Mouse (Mus musculus): ENCODE measurements at regions not wholly inside any gene's neighbourhood (a gene's known extent, or its start where the extent isn't known, plus 50 kb on each side); places are given as distances from the start of the nearest gene placed in this dataset.

- Histone ChIP-seq H3K4me3 (ENCODE audit: insufficient read depth, low read length) (no peak overlapping the region), H3K27ac (ENCODE audit: insufficient read depth, low read depth, low read length) (no peak overlapping the region)
Measured at GRCm38 (mm10) chr15:25494687-25495299, 81.2 kb upstream of the Basp1 start.

GRCm38 (mm10) chr15:25495926-25496644 lies 82.5 kb upstream of the Basp1 start:
- Histone ChIP-seq H3K27ac (ENCODE audit: insufficient read depth, low read depth, low read length) (no peak overlapping the region), H3K4me1 (ENCODE audit: control insufficient read depth, insufficient read depth, low read length) (peaks cover 17% of the 10 kb centered on the region), H3K4me3 (ENCODE audit: insufficient read depth, low read length) (no peak overlapping the region)
- no peak for TF ChIP-seq CTCF (IDR thresholded peaks at IDR 0.05; ENCODE audit: low read depth, low read length)
- TF ChIP-seq POLR2A (IDR thresholded peaks at IDR 0.05; ENCODE audit: borderline replicate concordance, low read depth, low read length), result no peak

More at GRCm38 (mm10) chr15:25494687-25495299, 81.2 kb upstream of the Basp1 start:
- TF ChIP-seq POLR2A (IDR thresholded peaks at IDR 0.05; ENCODE audit: borderline replicate concordance, low read depth, low read length) (no peak), CTCF (IDR thresholded peaks at IDR 0.05; ENCODE audit: low read depth, low read length) (no peak)
- H3K4me1 ChIP-seq (ENCODE audit: control insufficient read depth, insufficient read depth, low read length), result peaks cover 17% of the 10 kb centered on the region

- TF ChIP-seq POLR2A (IDR thresholded peaks at IDR 0.05; ENCODE audit: borderline replicate concordance, low read depth, low read length) (no peak), CTCF (IDR thresholded peaks at IDR 0.05; ENCODE audit: low read depth, low read length) (no peak)
Measured at GRCm38 (mm10) chr15:25497743-25498142, 84.2 kb upstream of the Basp1 start.

GRCm38 (mm10) chr15:25498422-25498821 lies 84.9 kb upstream of the Basp1 start:
- no peak overlapping the region for H3K4me3 ChIP-seq (ENCODE audit: insufficient read depth, low read length)
- no peak overlapping the region for H3K27ac ChIP-seq (ENCODE audit: insufficient read depth, low read depth, low read length)
- TF ChIP-seq POLR2A (IDR thresholded peaks at IDR 0.05; ENCODE audit: borderline replicate concordance, low read depth, low read length) (no peak), CTCF (IDR thresholded peaks at IDR 0.05; ENCODE audit: low read depth, low read length) (no peak)
- peaks cover 21% of the 10 kb centered on the region for H3K4me1 ChIP-seq (ENCODE audit: control insufficient read depth, insufficient read depth, low read length)

More at GRCm38 (mm10) chr15:25497743-25498142, 84.2 kb upstream of the Basp1 start:
- Histone ChIP-seq H3K4me3 (ENCODE audit: insufficient read depth, low read length) (no peak overlapping the region), H3K27ac (ENCODE audit: insufficient read depth, low read depth, low read length) (no peak overlapping the region), H3K4me1 (ENCODE audit: control insufficient read depth, insufficient read depth, low read length) (peaks cover 21% of the 10 kb centered on the region)

GRCm38 (mm10) chr15:25502513-25502912 lies 88.9 kb upstream of the Basp1 start:
- Histone ChIP-seq H3K4me3 (ENCODE audit: insufficient read depth, low read length) (no peak overlapping the region), H3K27ac (ENCODE audit: insufficient read depth, low read depth, low read length) (no peak overlapping the region), H3K4me1 (ENCODE audit: control insufficient read depth, insufficient read depth, low read length) (peaks cover 4% of the 10 kb centered on the region; the same call in 1 of the 2 replicates)
- TF ChIP-seq CTCF (IDR thresholded peaks at IDR 0.05; ENCODE audit: low read depth, low read length), result no peak
- TF ChIP-seq POLR2A (IDR thresholded peaks at IDR 0.05; ENCODE audit: borderline replicate concordance, low read depth, low read length), result no peak

- no peak overlapping the region for H3K27ac ChIP-seq (ENCODE audit: insufficient read depth, low read depth, low read length)
- no peak for TF ChIP-seq POLR2A (IDR thresholded peaks at IDR 0.05; ENCODE audit: borderline replicate concordance, low read depth, low read length)
- no peak for TF ChIP-seq CTCF (IDR thresholded peaks at IDR 0.05; ENCODE audit: low read depth, low read length)
- no peak overlapping the region for H3K4me3 ChIP-seq (ENCODE audit: insufficient read depth, low read length)
Measured at GRCm38 (mm10) chr15:25503104-25503503, 89.5 kb upstream of the Basp1 start.

GRCm38 (mm10) chr15:25509139-25509538 lies 95.6 kb upstream of the Basp1 start:
- H3K27ac ChIP-seq (ENCODE audit: insufficient read depth, low read depth, low read length), result no peak overlapping the region
- TF ChIP-seq CTCF (IDR thresholded peaks at IDR 0.05; ENCODE audit: low read depth, low read length) (no peak), POLR2A (IDR thresholded peaks at IDR 0.05; ENCODE audit: borderline replicate concordance, low read depth, low read length) (no peak)
- H3K4me3 ChIP-seq (ENCODE audit: insufficient read depth, low read length), result no peak overlapping the region
- no peaks in the 10 kb centered on the region for H3K4me1 ChIP-seq (ENCODE audit: control insufficient read depth, insufficient read depth, low read length)

More at GRCm38 (mm10) chr15:25503104-25503503, 89.5 kb upstream of the Basp1 start:
- peaks cover 4% of the 10 kb centered on the region; the same call in 1 of the 2 replicates for H3K4me1 ChIP-seq (ENCODE audit: control insufficient read depth, insufficient read depth, low read length)

- no peak overlapping the region for H3K4me3 ChIP-seq (ENCODE audit: insufficient read depth, low read length)
- no peak overlapping the region for H3K27ac ChIP-seq (ENCODE audit: insufficient read depth, low read depth, low read length)
- no peaks in the 10 kb centered on the region for H3K4me1 ChIP-seq (ENCODE audit: control insufficient read depth, insufficient read depth, low read length)
- TF ChIP-seq POLR2A (IDR thresholded peaks at IDR 0.05; ENCODE audit: borderline replicate concordance, low read depth, low read length) (no peak), CTCF (IDR thresholded peaks at IDR 0.05; ENCODE audit: low read depth, low read length) (no peak)
Measured at GRCm38 (mm10) chr15:25509584-25509983, 96.0 kb upstream of the Basp1 start.

GRCm38 (mm10) chr15:25510060-25510492 lies 96.5 kb upstream of the Basp1 start:
- Histone ChIP-seq H3K4me3 (ENCODE audit: insufficient read depth, low read length) (no peak overlapping the region), H3K4me1 (ENCODE audit: control insufficient read depth, insufficient read depth, low read length) (no peaks in the 10 kb centered on the region), H3K27ac (ENCODE audit: insufficient read depth, low read depth, low read length) (no peak overlapping the region)
- TF ChIP-seq POLR2A (IDR thresholded peaks at IDR 0.05; ENCODE audit: borderline replicate concordance, low read depth, low read length) (no peak), CTCF (IDR thresholded peaks at IDR 0.05; ENCODE audit: low read depth, low read length) (no peak)

All from bone marrow macrophage, adult 2 months (primary cell).